Mouse (Mus musculus) kidney, postnatal 4 days (tissue): Measurements from ENCODE around the gene Vmp1.

Source experiments
- DNase-seq, 2 experiments: peaks; one replicate each; pipeline ENCODE4 v3.0.0; 2021; ENCODE audit warnings: mixed read lengths in 2 of 2

Gene Vmp1

DNA sequence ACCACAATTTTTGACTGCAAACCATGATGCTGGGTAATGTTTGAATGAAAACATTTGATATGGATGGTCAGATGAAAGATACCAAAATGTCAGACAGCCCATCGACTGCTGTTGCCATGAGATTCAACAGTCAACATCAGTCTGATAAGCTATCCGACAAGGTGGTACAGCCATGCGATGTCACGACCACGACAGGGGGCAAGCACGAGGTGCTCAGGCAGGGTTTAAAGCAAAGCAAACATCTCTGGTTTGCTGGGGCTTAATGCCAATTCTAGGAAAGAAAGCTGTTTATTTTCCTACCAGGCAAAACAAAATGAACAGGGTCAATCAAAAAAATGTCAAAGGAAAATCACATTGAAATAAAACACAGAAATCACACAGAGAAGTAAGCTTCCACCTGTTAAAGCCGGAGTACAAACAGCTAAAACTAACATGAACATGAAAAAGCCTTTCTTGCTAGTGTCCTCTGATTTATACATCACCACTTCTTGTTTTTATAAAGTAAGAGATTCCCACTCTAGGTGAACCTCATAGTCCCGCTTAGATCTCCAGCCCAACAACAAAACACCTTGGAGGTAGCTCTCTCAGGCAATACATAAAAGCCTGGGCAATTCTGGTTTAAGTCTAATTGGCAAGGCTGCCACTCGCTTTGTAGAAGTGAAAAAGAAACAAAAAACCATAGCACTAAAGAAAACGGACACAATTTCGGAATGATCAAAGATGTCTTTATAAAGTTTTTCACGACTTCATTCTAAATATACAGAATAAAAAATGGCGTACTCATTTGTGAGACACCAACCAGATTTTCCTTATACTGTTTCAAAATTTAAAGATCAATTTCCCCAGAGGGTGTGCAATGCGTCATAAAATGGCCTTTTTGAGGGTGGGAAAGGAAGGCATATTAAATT, 99.4 kb downstream of the Vmp1 start:
- no peak for DNase-seq

- no peak for DNase-seq
These were observed 100.3 kb downstream of the Vmp1 start for GRCm38 (mm10) chr11:86583313-86583825.

GRCm38 (mm10) chr11:86582543-86583260, 100.9 kb downstream of the Vmp1 start:
- no peak for DNase-seq

GRCm38 (mm10) chr11:86581943-86582542, 101.6 kb downstream of the Vmp1 start:
- no peak for DNase-seq

DNA sequence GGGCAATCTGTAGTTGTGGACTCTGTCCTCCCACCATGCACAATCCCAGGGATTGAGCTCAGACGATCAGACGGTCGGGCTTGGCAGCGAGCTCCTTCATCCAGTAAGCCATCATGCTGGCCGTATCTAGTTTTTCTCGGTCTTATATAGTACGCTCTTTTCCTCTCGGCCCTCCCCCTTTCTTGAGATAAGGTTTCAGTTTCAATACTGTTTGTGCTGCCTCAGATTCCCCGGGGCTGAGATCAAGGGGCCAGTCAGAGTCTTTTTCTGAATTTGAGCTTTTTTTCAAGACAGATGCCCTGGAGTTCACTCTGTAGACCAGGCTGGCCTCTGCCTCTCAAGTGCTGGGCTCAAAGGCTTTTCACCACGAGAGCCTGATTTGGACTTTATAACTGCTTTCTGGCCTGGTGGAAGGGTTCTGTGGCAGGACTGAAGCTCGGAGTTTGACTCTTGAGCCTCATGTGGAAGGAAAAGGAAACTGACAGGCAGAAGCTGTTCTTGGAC, 102.3 kb downstream of the Vmp1 start:
- peak in 1 of 2 experiments; percentile 50 for DNase-seq

- DNase-seq = peak in 1 of 2 experiments; percentile 58
These were observed 103.1 kb downstream of the Vmp1 start for GRCm38 (mm10) chr11:86580319-86581113.

DNA sequence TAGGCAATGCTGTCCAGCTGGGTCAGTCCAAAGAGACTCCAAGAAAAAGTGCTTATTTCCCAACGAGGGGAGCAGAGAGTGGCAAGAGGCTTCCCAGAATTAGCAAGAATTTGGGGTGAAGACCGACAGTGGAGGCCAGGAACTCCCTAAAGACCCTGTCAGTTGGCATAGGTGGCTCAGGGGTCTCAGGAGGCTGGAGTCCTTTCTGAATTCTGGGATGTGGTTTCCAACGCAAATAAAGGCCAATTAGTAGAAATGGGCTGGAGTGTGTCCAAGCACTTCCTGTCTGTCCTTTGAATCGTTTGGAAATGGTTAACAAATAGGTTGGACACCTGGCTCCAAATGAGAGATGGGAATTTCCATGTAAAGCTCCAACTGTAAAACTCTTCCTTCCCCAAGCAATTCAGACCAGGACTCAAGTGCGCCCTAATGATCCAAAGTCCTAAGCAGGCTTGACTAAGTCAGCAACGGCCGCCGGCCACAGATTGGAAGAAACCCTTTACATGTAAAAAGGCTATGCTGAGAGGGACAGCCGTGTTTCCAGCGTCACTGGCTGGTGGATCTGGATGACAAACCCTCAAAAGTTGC, 103.8 kb downstream of the Vmp1 start:
- DNase-seq = peak in 1 of 2 experiments; percentile 64

GRCm38 (mm10) chr11:86578809-86579730, 104.6 kb downstream of the Vmp1 start:
- peak; percentile 55 to 75 for DNase-seq

GRCm38 (mm10) chr11:86578106-86578808, 105.4 kb downstream of the Vmp1 start:
- DNase-seq = no peak

DNA sequence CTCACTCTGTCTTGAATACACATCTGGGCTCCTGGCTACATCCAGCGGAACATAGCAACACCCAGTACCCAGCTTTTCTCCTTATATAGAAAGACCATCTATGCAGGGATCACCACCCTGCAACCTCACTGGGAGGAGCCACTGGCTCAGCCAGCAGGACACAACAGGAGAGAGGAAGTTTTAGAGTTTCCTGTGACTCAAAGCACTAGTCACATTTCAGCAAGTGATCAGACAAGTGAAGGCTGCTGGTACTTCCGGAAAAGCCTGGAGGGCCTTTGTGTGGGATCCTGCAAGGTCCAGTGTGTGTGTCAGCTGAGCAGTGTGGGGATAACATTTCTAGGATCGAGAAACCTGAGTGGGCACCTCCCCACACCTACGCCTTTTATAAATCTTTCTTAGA, 106.4 kb downstream of the Vmp1 start:
- peak in 1 of 2 experiments; percentile 64 for DNase-seq

GRCm38 (mm10) chr11:86575632-86576378, 107.8 kb downstream of the Vmp1 start:
- DNase-seq = no peak

DNA sequence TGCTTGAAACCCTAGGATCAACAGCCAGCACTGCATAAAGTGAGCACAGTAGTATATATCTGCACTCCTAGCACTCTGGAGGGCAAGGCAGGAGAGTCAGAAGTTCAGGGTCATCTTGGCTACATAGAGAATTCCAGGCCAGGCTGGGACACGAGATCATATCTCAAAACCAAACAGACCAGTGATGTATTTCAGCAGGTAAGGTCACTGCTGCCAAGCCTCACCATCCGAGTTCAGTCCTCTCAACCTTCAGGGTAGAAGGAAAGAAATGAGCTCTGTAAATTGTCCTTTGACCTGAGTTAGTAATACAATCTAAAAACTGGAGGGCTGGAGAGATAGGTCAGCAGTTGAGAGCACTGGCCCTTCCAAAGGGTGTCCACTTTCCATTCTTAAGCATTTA, 109.2 kb downstream of the Vmp1 start:
- no peak for DNase-seq

DNA sequence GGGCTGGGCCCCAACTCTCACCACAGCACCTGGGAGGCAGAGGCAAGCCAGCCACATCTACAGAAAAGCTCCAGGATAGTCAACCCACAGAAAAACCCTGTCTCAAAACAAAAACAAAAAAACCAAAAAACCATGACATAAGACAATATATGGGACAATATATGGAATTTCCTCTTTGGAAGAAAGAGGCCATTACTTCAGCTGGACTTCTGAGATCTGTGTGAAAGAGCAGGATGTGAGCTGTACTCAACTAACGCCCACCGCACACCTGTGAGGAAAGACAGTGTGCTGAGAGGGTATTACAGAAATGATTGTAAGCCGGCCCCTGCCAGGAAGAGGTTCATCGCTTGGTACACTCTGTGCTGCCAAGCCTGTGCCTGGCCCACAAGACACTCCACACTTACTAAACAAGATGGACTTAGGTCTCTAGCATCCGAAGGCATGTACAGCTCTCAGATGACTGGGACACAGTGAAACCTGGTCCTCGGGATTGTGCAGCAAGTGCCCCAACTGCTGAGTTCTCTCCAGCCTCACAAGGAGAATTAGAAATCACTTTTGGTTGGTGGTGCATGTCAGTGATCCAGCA, 109.9 kb downstream of the Vmp1 start:
- DNase-seq = no peak

GRCm38 (mm10) chr11:86572623-86573022, 111.0 kb downstream of the Vmp1 start:
- DNase-seq = no peak

DNA sequence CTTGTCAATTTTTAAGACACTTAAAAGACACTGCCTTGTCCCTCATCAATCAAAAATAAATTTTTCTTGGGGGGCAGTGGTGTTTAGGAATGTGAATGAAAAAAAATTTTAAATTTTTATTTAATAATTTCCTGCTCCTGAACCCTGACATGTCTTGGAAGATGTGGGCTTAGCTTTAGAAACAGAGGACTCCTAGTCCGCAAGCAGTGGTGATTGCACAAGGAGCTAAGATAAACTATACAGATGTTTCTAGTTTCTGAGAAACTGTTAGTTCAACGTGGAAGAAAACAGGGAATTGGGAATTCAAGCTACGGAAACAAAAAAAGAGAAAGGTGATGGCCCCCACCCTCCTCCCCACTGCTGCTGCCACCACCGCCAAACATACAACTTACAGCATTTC, 111.8 kb downstream of the Vmp1 start:
- no peak for DNase-seq

DNA sequence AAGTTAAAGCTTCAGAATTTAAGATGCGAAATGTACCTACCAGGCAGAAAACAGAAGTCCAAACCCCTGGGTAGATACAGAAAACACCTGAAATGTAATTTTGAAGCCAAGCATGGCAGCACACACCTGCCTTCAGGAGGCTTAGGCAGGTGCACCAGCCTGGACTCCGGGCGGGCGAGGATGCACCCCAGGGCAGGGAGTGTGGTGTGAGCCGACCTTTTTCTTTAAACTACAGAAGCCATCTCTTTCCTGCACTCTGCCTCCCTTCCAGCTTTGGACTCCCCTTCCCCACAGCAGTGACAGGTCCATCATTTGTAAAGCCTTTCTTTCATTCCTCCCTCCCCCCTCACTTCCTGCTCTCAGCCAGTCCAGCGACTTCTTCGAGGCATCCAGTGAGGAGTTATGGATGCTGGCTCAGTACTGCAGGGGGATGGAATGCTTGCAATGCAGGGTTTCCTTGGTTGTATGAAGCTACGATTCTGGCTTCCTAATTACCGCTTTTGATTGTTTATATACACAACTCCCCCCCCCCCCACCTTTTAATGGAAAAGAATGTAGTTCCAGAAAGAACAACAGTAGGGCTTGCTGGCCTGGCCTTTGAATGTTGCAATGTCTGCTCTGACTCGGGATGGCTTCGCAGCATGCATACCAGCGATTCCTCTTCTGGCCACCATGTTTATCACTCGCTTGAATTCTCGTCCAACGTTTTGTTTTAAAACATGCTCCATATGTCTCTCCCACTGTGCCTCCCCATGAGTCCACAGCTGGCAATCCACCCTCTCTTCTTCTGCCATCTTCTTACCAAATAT, 112.4 kb downstream of the Vmp1 start:
- DNase-seq = peak; percentile 59 to 70

DNA sequence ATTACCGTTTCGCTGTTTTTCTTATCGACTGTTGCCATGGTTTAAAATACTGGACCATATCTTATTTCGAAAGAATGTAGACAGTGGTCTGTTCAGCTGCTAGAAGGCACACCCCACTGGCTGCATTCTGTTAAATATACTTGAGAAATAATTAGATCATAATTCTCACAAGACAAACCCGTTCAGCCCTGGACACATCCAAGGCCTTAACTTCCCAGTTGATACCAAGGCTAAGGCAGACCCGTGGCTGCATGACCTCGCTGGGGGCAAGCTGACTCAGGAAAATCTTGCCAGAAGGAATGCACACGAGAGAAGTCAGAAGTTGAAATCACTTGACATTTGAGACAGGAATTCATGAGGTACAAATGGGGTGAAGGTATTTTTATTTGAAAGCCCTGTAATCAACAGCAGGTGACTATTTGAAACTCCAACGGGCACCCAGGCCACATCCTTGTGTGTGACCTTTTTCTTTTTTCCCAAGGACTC, 113.3 kb downstream of the Vmp1 start:
- peak in 1 of 2 experiments; percentile 45 for DNase-seq

DNA sequence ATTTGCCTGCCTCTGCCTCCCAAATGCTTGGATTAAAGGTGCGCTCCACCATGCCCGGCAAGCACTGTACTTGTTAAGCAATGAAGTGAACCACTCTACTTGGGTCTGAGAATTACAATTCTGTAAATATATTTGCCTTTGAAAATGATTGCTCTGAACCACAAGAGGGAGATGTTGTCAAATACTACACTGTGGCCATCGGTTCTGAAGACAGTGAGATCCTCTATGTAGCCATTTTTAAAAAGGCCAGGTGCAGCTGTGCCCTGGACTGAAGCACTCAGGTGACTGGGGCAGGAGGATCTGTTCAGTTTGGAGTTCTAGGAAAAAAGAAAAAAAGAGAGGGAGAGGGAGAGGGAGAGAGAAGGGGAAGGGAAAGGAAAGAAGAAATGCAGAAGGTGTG, 115.2 kb downstream of the Vmp1 start:
- no peak for DNase-seq
